Mouse (Mus musculus) adrenal gland, adult 18-20 months (tissue): ENCODE measurements at regions not wholly inside any gene's neighbourhood (a gene's known extent, or its start where the extent isn't known, plus 50 kb on each side); places are given as distances from the start of the nearest gene placed in this dataset.

ENCODE experiments used
- DNase-seq, 2 experiments: peaks; one replicate each; pipeline ENCODE4 v3.0.0; 2021 to 2022; ENCODE audit warnings: low spot score in 2 of 2

DNA sequence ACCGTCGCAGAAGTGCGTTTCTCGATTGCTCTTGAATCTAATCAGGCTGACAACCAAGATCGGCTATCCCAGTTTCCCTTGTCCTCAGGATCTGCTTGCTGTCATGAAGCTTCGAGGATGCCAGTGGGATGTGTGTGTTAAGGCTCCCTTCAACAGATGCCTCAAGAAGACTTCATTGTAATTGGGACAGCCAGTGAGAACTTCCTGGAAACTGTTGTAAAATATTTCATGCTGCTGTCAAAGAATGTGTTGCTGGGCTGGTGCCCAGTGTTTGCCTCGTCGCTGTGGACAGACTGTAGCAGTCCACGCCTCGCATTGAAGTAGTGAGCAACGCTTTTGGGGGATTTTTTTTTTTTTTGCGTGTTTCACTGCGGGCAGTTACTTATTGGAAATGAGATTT lies 249.2 kb upstream of the Prox1 start:
- DNase-seq, result no peak

DNA sequence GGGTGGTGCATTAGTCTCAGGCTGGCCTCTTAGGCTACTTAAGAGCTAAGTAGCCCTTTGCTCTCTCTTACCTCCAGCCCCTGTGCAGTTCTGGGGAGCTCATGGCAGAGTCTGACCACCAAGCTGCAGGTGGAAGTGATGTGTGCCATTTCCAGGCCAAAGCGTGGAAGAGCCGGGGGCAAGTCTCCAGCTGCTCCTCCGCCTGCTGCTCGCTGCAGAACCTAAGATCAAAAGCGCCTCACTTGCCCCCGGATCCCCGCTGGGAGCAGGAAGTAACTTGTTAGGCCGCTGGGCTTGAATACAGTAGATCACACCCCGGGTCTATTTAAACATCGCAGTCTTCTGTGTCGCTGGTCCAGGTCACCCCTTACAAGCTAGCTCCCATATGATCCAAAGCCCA lies 246.8 kb upstream of the Prox1 start:
- no peak for DNase-seq

DNA sequence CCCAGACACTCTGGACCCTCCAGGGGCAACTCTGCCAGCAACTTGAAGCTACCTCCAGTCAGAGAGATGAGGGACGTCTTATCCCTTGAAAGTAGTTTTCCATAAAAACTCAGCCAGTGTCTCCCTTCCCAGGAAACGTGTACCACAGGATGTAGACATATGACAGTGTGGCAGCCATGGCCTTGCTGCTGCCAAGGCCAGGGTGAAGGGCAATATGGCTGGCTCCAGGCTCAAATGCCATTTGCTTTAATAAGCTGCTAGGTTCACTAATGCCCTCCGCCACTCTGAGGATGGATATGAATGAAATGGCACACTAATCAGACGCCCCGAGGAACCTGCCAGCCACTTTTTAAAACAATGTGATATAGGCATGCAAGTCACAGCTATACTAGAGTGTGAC lies 241.2 kb upstream of the Prox1 start:
- DNase-seq, result peak in 1 of 2 experiments; percentile 10

DNA sequence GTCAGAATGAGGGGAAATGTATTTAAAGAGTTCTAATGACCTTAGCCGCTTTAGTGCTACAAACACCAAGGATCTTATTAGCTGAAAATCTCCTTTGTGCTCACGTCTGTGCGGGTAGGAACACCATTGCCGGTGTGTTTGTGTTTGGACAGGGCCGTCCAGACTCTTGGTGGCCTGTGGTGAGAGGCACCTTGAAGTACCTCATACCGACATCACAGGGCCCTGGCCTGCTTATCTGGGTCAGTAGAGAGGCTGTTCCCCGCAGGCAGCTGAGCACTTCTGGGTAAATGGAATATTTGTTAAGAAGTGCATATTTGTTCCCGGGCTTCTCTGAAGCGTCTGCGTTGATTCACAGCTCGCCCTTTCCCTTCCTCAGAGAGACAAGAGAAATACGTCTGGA lies 232.8 kb upstream of the Prox1 start:
- DNase-seq, result no peak

DNA sequence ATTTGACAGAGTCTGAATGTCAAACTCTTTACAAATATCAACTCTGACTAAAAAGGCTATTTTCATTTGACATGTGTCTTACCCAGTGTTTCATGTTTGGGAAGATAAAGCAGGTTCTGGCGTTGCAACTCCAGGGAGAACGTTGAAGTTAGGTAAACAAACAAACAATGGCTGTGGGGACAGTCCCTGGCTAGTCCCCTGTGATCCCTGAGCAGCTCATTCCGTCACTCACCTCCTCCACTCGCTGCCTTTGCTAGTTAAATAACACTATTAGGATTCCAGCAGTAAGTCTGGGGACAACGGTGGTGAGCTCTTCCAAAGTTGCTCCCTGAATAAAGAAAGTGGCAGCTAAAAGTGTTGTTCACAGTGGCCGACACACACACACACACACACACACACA lies 227.8 kb upstream of the Prox1 start:
- no peak for DNase-seq

DNA sequence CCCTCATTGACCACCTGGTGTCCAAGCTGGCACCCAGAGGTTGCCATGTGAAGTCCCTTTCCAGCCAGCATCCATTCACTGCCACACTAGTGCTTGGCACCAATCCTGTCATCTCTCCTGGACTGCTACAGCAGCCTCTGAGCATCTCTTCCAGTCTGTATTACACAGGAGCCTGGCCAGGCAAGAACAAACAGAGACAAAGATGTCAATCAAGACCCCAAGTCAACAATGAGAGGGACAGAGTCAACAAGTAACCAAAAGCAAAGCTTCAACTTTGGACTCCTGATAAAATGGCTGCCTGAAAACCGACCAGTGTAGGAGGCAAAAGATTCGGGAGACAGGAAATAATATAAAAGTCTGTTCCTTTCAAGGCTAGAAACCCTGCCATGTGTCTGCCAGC lies 227.3 kb upstream of the Prox1 start:
- no peak for DNase-seq

DNA sequence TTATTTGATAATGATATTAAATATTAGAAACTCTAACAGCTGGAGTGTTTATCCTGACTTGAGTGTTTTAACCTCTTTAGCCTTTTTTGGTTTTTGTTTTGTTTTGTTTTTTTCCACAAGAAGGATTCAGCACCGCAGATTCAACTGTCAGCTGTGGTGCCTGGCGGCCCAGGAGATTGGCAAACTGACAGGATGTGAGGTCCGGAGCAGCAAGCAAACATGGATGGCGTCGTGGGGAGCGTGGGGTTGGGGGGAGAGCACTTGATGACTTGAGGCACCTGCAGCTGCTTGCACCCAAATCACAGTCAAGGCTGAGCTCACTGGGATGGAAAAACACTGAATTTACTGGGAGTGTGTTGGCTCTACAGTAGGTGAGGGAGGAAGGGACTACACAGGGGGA lies 222.5 kb upstream of the Prox1 start:
- DNase-seq, result no peak

DNA sequence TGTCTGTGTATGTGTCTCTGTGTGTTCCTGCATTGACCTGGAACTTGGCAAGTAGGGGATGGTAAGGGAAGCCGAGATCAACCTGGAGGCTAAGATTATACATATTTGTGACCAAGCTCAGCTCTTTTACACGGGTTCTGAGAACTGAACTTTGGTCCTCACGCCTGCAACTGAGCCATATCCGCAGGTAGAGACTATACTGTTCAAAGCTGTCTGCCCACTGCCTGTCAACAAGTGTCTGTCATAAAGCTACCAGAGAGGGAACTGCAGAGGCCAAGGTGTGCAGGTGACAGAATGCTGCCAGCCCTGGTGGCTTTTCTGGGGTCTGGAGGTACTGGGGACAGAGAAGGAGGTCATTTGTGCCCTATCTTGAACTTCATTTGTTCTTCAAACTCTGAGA lies 218.3 kb upstream of the Prox1 start:
- DNase-seq, result no peak

DNA sequence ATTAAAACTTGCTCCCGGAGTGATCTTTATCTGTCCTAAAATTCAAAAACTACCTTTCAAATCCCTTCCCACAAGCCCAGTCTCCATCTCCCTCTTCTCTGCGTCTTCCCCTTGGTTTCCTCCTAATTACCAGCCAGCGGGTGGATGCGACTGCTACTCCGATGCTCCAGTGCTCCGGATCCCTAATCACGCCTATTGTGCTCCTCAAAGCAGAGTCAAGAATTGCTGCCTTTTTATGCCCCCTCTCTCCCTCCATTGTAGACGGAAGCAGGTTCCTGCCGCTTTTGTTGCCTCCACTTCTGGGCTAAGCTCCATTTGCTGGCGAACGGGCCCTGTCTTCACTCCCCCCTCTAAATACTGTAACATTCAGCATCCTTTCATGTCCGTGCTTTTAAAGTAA lies 214.0 kb upstream of the Prox1 start:
- no peak for DNase-seq

DNA sequence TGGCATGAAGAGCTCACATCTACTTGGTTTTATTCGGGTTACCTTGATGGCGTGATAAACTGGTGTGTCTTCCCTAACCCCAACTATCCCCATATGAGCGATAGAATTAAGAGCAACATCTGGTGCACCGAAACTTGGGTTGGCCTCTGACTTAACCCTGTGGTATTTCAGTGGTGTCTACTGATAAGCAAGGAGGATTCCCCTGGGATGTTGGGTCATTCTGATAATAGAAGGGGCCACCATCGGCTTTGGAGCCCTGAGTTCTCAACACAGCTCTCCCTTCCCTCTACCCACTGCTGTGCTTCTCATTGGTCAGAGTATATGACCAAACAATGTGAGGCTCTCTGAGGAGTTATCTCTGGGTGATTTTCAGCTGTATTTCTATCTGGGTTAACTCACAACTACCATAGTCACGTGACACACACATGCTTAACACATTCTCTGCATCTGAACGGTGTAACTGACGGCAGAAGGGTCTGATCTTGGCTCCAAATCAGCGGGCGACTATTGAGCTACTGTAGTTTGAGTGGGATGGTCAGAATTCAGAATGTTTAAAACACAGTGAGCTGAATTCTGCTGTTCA lies 212.8 kb upstream of the Prox1 start:
- DNase-seq, result no peak

DNA sequence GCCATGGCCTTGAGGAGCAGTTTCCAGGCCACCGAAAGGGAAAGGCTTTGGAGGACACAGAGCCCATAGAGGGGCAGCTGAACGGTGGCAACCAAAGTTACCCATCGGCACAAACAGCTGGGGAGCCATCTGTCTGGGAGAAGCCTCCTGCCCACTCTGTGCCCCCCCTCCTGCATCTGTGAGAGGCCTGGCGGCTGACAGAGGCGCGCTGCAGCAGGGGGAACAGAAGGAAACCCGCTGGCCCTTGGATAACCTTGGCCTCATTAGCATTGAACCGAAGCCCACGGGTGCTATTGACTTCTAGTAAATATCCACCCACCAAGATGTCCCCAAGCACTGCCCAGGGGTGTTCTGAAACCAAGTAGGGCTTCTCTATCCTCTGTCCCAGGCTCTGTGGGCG lies 209.6 kb upstream of the Prox1 start:
- DNase-seq, result no peak

DNA sequence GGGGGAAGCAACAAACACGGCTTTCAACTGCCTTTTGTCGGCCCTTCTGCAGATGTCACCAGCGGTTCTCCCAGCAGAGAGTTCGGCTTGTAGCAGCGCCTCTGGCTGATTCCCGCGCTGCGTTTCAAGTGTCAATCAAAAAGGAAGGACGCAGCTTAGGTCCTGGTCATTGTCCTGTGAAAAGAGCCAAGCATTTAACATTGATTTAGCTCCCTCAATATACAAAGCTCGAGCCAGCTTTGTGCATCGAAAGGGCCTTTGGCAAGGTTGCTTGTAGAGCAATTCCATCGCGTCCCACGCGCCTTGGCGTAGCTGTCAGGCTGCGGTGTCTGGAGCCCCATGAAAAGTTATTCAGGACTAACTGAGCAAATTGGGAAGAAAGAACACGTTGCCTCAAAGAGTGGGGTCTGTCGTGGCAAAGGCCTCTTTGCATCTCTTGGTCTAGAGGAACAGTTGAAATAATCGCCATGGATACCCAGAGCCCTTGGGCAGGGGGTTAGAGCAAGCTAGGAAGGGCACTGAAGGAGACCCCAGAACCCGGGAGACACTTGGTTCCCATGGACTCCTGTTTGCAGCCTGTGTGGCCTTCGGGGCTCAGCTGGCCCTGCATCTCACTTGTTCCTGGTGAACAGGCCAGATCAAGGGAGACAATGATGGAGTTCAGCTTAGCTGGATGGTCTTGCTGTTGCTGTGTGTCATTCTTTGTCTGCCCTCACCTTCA lies 204.8 kb upstream of the Prox1 start:
- no peak for DNase-seq

DNA sequence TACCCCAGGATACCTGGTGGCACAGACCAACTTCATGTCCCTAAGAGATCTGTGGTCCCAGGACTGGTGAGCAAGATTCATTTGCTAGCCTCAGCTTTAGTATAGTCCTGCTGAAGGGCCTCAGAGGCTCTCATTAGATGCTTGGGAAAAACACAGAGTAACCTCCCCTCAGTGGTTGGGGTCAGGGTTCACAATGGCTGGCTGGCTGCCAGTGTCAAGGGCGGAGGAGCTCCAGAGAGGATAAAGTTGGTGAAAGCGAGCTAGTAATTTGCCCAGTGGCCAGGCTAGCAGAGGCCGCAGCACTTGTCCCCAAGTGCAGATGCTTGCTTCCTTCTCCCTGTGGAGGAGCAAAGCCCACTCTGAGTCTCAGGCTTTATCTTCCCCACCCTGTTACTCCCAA lies 203.8 kb upstream of the Prox1 start:
- no peak for DNase-seq

DNA sequence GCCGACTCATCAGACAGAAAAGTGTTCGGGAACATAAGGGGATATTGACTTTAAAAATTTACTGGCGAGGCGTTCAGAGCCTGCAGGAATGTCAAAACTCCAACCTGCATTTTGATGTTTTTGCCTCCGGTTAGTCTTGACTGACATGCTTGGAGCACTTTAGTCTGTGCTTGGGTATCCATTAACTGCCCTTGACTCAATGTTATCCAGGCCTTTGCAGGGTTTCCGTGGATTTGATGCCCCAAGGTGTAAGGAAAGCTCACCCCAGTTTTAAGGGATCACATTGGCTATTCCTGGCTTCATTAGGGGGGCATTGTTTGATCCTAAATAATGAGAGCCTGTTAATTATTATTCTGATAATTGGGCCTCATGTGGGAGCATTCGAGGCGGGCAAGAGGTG lies 196.1 kb upstream of the Prox1 start:
- DNase-seq, result no peak

DNA sequence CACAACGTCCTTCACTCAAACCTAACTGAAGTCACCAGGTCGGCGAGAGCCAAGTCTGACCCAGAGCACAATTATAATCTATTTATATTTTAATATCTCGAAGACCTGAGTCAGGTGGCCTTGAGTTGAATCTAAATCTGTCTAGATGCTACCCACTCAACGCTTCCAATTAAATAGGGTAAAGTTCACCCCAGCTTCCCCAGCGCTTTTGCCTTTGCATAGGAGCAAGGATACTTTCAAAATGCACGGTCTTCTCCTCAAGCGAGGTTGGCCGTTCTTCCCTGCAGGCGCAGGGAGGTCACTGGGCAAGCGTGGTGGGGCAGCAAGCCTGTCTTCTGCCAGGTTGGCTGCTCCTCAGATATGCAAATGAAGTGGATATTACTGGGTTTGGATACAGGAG lies 194.6 kb upstream of the Prox1 start:
- DNase-seq, result no peak

DNA sequence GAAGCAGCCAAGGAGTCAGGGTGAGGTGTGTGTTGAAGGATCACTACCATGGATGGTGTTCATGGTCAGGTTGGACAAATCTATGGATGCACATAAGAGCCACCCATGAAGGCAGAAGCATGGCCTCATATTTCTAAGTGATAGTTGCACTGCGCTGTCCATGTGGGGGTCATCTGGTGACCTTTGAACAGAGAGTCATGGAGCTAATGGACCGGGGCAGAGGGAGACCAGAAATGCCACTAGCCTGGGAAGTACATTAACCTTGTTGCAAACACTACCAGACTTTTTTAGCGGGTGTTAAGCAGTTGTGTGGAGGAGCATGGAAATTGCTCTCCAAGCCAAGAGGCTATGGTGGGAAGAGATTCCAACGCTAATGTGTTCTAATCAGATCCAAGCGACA lies 190.1 kb upstream of the Prox1 start:
- DNase-seq, result no peak

DNA sequence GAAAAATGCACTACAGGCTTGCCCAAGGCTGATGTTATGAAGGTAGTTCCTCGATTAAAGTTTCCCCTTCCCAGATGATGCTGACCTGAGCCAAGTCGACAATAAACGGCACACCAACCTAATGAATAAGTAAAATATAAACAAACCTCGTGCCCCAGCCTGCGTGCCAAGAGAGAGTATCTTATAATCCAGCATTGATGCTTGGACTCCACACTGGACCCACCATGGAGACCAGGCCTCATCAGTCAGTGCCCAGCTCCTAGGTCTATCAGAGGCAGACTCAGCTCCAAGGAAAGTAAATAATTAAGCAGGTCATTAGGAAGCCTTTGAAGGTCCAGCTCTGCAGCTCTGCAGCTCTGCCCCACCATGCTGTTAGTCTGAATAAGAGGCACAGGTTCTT lies 187.3 kb upstream of the Prox1 start:
- no peak for DNase-seq

DNA sequence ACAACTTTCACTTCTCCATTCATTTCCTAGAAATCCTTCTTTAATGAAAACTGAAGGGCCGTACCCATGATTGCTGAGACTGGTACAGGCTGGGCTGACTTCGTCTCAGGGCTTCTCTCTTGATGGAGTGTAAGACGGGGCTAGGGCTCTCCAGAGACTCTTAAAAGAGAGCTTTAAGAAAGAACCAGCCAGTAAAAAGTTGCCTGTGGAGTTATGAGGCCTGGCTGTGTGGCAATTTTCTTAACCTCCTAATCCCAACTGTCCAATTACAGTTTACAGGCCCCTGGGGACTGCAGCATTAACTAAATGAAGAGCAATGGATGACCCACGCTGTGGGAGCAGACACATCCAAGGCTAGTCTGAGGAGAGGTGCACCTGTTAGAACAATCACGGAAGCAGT lies 177.1 kb upstream of the Prox1 start:
- no peak for DNase-seq

DNA sequence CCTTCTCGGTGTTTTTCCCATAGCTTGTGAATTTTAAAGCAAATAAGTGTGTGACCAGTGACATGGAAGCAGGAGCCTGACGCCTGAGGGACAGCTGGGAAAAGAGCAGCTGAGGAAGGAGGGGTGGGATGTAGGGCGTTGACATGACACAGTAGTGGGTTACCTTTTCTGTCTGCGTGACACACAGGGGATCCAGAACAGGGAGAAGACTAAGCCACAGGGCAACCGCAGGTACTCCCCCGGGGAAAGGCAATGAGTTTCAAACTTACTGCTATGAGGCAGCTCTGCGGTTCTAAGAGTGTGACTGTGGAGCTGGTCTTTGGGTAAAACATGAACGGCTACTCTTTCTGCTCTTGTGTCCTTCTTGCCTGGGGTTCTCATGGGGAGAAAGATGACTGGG lies 170.2 kb upstream of the Prox1 start:
- DNase-seq, result no peak

DNA sequence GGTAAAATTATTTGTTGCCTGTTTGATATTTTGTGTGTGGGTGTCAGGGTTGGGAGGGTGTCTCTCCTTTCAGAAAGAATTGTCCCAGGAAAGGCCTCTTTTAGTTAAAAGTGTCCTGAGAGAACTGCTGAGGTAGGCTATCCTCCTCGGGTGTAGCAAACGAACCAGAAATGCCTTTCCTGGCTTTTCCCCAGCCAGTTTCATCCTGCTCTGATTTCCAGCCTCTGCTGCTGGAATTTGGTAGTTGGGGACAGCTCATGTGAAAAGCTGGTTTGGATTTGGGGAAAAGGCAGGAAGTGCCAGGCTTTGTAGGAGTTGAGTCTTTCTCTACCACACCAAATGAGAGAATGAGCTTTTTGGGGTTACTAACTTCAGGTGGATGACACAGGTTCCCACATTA lies 164.0 kb upstream of the Prox1 start:
- DNase-seq, result no peak

DNA sequence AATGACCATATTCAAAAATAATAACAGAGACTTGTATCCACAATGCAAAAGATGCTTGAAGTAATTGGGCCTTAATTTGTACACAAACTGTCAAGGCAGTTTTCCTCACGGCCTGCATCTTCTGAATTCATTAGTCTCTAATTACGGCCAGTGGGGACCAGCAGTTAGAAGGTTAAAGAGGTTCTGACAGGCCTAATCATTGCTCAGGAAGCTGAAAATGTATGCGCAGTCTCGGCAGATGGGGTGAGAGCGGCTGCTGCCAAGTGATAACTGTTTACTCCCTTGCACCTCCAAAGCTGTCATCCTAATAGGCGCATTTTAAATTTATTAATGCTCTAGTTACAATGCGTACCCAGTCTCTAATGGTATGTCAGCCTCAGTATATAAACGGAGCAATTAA lies 163.5 kb upstream of the Prox1 start:
- no peak for DNase-seq

DNA sequence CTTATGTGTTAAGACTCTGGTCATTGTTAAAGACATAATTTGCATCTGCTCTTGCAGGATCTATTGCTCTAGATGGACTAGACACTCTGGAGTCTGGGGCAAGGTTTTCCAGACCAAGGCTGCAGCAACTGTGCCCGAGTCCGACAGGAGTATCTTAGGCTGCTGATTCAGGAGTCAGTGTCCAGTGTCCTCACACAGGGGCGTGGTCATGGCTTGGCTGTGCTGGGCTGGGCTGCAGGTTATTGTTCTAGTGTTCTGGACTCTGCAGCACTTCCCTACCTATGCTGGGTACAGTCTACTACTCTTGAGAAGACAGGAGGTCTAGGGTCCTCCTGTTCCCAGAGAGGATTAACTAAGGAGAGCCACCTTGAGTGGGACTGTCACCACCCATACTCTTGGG lies 161.5 kb upstream of the Prox1 start:
- DNase-seq, result no peak

DNA sequence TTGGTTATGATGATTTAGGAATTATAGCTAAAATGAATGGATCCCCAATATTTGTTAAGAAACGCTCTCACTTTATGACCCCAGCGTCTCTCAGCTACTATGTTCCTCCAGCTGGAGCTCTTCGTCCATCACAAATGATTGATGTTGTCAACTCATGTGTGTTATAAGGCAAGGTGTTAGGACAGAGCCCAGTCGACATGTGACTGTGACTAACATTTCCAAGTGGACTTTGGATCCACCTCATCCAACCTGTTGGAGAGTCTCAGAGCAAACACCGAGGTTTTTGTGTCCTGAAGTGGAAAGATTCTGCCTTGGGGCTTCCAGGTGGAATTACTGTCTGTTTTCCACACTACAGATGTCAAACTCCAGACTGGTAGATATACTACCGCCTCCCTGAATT lies 154.0 kb upstream of the Prox1 start:
- DNase-seq, result no peak

DNA sequence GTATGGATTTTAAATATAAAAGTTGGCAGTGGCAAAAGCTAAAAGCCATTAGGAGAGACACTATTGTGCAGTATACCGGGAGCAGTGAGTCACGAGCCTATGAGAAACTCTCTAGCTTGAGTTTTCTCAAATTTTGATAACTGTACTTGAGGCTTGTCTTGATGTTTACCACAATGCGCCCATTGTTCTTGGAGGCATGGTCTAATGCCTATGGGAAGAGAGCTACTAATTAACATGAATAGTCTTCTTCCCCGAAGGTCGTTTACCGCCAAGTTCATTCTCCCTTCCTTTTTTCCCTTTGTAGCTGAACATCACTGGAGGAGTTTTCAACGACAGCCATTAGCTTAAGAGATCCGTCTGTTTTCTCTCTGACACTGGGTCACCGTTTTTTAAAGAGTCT lies 153.2 kb upstream of the Prox1 start:
- no peak for DNase-seq
